Comparison of ENCODE assay signal across 32 mouse cellular contexts in the genomic region with DNA sequence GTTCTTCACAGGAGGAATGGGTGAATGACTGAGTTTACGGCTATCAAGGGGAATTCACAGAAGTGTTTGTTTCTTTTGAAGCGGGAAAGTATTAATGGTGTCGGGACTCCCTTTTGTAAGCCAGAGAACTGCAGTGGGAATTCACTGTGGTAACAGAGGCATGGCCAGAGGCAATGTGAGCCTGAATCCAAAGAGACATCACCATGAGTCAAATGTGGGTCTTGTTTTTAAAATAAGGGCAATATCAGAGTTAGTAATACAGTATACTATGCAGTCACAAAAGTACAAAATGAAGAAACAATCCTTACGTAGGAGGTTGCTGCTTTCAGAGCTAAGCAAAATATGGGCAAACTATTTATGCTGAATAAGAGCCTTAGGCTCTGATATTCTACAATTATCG.
"Had no signal": no experiment of that assay in that cellular context is flagged by ENCODE, and none has a peak within 500 bp of the region (broad histone marks: within the 10 kb centered on the region; RNA-seq: fewer than 3 reads in every experiment).

No protein-coding gene starts in this region.

- ATAC-seq: liver, embryonic 12.5 days; liver, postnatal 0 days; midbrain, embryonic 13.5 days; midbrain, embryonic 15.5 days; midbrain, embryonic 16.5 days had no signal

- H3K36me3 ChIP-seq: limb, embryonic 10.5 days; limb, embryonic 12.5 days; limb, embryonic 13.5 days; limb, embryonic 15.5 days; liver, embryonic 12.5 days; liver, embryonic 13.5 days; liver, embryonic 15.5 days; lung, embryonic 15.5 days; midbrain, embryonic 10.5 days; midbrain, embryonic 12.5 days; midbrain, embryonic 13.5 days; midbrain, embryonic 15.5 days; neural tube, embryonic 12.5 days; neural tube, embryonic 13.5 days had no signal

- DNase-seq: left cerebral cortex, postnatal 4 days; liver; liver, embryonic 13.5 days; liver, postnatal 0 days; lung, adult 18-20 months; lung, adult 2 months; lung, embryonic 14.5 days; lung, postnatal 10 days; lung, postnatal 14 days; lung, postnatal 36 days; lung, postnatal 4 days; midbrain, embryonic 14.5 days had no signal

- H3K9ac ChIP-seq: limb, embryonic 12.5 days; limb, embryonic 13.5 days; limb, embryonic 15.5 days; liver, embryonic 12.5 days; liver, embryonic 13.5 days; liver, embryonic 14.5 days; liver, embryonic 15.5 days; liver, postnatal 0 days; lung, embryonic 14.5 days; lung, embryonic 15.5 days; midbrain, embryonic 12.5 days; midbrain, embryonic 13.5 days; midbrain, embryonic 15.5 days; neural tube, embryonic 12.5 days; neural tube, embryonic 13.5 days had no signal

- H3K27me3 ChIP-seq: limb, embryonic 12.5 days; limb, embryonic 13.5 days; limb, embryonic 15.5 days; liver, embryonic 12.5 days; liver, embryonic 13.5 days; liver, embryonic 15.5 days; lung, embryonic 15.5 days; megakaryocyte, embryonic 14.5 days; midbrain, embryonic 12.5 days; midbrain, embryonic 13.5 days; midbrain, embryonic 15.5 days; neural tube, embryonic 12.5 days; neural tube, embryonic 13.5 days had no signal

- H3K4me3 ChIP-seq: limb, embryonic 10.5 days; limb, embryonic 12.5 days; limb, embryonic 13.5 days; limb, embryonic 15.5 days; liver, embryonic 12.5 days; liver, embryonic 13.5 days; liver, embryonic 15.5 days; lung, embryonic 15.5 days; megakaryocyte, embryonic 14.5 days; midbrain, embryonic 10.5 days; midbrain, embryonic 12.5 days; midbrain, embryonic 13.5 days; midbrain, embryonic 15.5 days; myocyte; neural tube, embryonic 12.5 days; neural tube, embryonic 13.5 days had no signal

- H3K27ac ChIP-seq: limb, embryonic 10.5 days; limb, embryonic 12.5 days; limb, embryonic 13.5 days; limb, embryonic 15.5 days; liver, embryonic 12.5 days; liver, embryonic 13.5 days; liver, embryonic 14.5 days; liver, embryonic 15.5 days; lung, embryonic 15.5 days; macrophage; midbrain, embryonic 10.5 days; midbrain, embryonic 12.5 days; midbrain, embryonic 13.5 days; midbrain, embryonic 15.5 days; neural tube, embryonic 12.5 days; neural tube, embryonic 13.5 days had no signal

- H3K9me3 ChIP-seq: limb, embryonic 10.5 days; limb, embryonic 12.5 days; limb, embryonic 13.5 days; limb, embryonic 15.5 days; liver, embryonic 12.5 days; liver, embryonic 13.5 days; liver, embryonic 15.5 days; lung, embryonic 15.5 days; megakaryocyte, embryonic 14.5 days; midbrain, embryonic 10.5 days; midbrain, embryonic 12.5 days; midbrain, embryonic 13.5 days; midbrain, embryonic 15.5 days; neural tube, embryonic 12.5 days; neural tube, embryonic 13.5 days had no signal

- H3K4me2 ChIP-seq: limb, embryonic 12.5 days; limb, embryonic 13.5 days; limb, embryonic 15.5 days; liver, embryonic 11.5 days; liver, embryonic 12.5 days; liver, embryonic 13.5 days; liver, embryonic 15.5 days; lung, embryonic 14.5 days; lung, embryonic 15.5 days; midbrain, embryonic 11.5 days; midbrain, embryonic 12.5 days; midbrain, embryonic 13.5 days; midbrain, embryonic 15.5 days; neural tube, embryonic 12.5 days; neural tube, embryonic 13.5 days had no signal

- H3K4me1 ChIP-seq: limb, embryonic 10.5 days; limb, embryonic 12.5 days; limb, embryonic 13.5 days; liver, embryonic 12.5 days; liver, embryonic 13.5 days; liver, embryonic 15.5 days; lung, embryonic 15.5 days; midbrain, embryonic 12.5 days; midbrain, embryonic 13.5 days; midbrain, embryonic 15.5 days; neural tube, embryonic 12.5 days; neural tube, embryonic 13.5 days had no signal
